Mouse (Mus musculus) CH12.LX (cell line): ENCODE measurements around the gene Fndc9. TPM values are rescaled to one million over a fixed set of nuclear protein-coding genes. Genes with fewer than 3 reads are reported as not detected.

Experiments used
- DNase-seq: peaks from one replicate; pipeline ENCODE4 v3.0.0-alpha.2; 2013; ENCODE audit errors: extremely low read depth
- H3K27ac ChIP-seq: 2 replicates; pipeline ENCODE4 v1.5.1; 2012; ENCODE audit warnings: low read depth, mild to moderate bottlenecking, control low read depth, moderate library complexity; ENCODE audit not compliant: insufficient read depth
- H3K27me3 ChIP-seq: replicated peaks from 2 replicates; pipeline ENCODE3; 2012; ENCODE audit warnings: inconsistent platforms
- H3K36me3 ChIP-seq, 2 experiments: replicated peaks in 1 of 2; 2 replicates each; pipeline versions ENCODE3 to v1.6.1; 2012; ENCODE audit warnings: inconsistent platforms in 1 of 2, low read length in 1 of 2, mild to moderate bottlenecking in 1 of 2, mixed read lengths in 1 of 2, moderate library complexity in 1 of 2; ENCODE audit not compliant: control insufficient read depth in 1 of 2, insufficient read depth in 1 of 2
- H3K4me1 ChIP-seq, 2 experiments: 2 replicates each; pipeline ENCODE4 v1.6.1; 2012; ENCODE audit warnings: inconsistent platforms in 1 of 2, moderate library complexity in 1 of 2; ENCODE audit not compliant: insufficient read depth in 2 of 2, control insufficient read depth in 1 of 2
- H3K4me2 ChIP-seq: 2 replicates; pipeline ENCODE4 v1.6.1; 2012; ENCODE audit warnings: low read depth, mild to moderate bottlenecking, control low read depth; ENCODE audit not compliant: poor library complexity, insufficient read depth, severe bottlenecking
- H3K4me3 ChIP-seq, 3 experiments: fragments of 150-350 bp in 1 of 3; sonication (generic) in 1 of 3; replicated peaks in 1 of 3; 2 replicates each; pipeline versions ENCODE3 to v1.5.1; 2011 to 2012; ENCODE audit warnings: low read depth in 2 of 3, low read length in 2 of 3, mild to moderate bottlenecking in 2 of 3, moderate library complexity in 2 of 3, control low read depth in 1 of 3, improper control_type of control experiment in 1 of 3, inconsistent platforms in 1 of 3, mixed read lengths in 1 of 3; ENCODE audit not compliant: poor library complexity in 1 of 3
- H3K79me2 ChIP-seq: replicated peaks from 2 replicates; pipeline ENCODE4 v1.6.1; 2012; ENCODE audit warnings: mild to moderate bottlenecking, moderate library complexity; ENCODE audit not compliant: control insufficient read depth, poor library complexity, insufficient read depth, severe bottlenecking; ENCODE audit errors: extremely low read depth
- H3K9ac ChIP-seq: 2 replicates; pipeline ENCODE4 v1.6.1; 2012; ENCODE audit warnings: low read depth, mild to moderate bottlenecking, control low read depth, moderate library complexity; ENCODE audit not compliant: insufficient read depth
- H3K9me3 ChIP-seq: replicated peaks from 2 replicates; pipeline ENCODE3; 2012; ENCODE audit warnings: low read length, inconsistent platforms, mixed read lengths
- CHD1 ChIP-seq: IDR thresholded peaks from 2 replicates; pipeline ENCODE4 v1.6.1; 2012; ENCODE audit warnings: low read depth, low read length, improper control_type of control experiment, inconsistent platforms
- CHD2 ChIP-seq: IDR thresholded peaks from 2 replicates; pipeline ENCODE4 v1.6.1; 2011; ENCODE audit warnings: low read length, improper control_type of control experiment
- CTCF ChIP-seq, 2 experiments: IDR thresholded peaks in 1 of 2; conservative IDR thresholded peaks in 1 of 2; 2 replicates each; pipeline ENCODE4 v1.5.1; 2011 to 2012; ENCODE audit warnings: low read depth in 2 of 2, low read length in 2 of 2, improper control_type of control experiment in 1 of 2, inconsistent platforms in 1 of 2, mild to moderate bottlenecking in 1 of 2, moderate library complexity in 1 of 2
- EP300 ChIP-seq: IDR thresholded peaks from 2 replicates; pipeline ENCODE4 v1.6.1; 2011; ENCODE audit warnings: low read length, improper control_type of control experiment
- JUN ChIP-seq: IDR thresholded peaks from 2 replicates; pipeline ENCODE4 v1.6.1; 2011; ENCODE audit warnings: low read depth, mild to moderate bottlenecking, low read length, improper control_type of control experiment, moderate library complexity; ENCODE audit not compliant: insufficient read depth
- KAT2A ChIP-seq: IDR thresholded peaks from 2 replicates; pipeline ENCODE4 v1.6.1; 2012; ENCODE audit warnings: low read length, improper control_type of control experiment, inconsistent platforms; ENCODE audit not compliant: insufficient replicate concordance
- MAX ChIP-seq: IDR thresholded peaks from 2 replicates; pipeline ENCODE4 v1.6.1; 2011; ENCODE audit warnings: low read length, improper control_type of control experiment
- MEF2A ChIP-seq: IDR thresholded peaks from 2 replicates; pipeline ENCODE4 v1.6.1; 2014; ENCODE audit warnings: low read depth, mild to moderate bottlenecking, inconsistent platforms, low read length, improper control_type of control experiment, borderline replicate concordance
- NELFE ChIP-seq: IDR thresholded peaks from 2 replicates; pipeline ENCODE4 v1.6.1; 2011; ENCODE audit warnings: low read depth, low read length, improper control_type of control experiment
- NRF1 ChIP-seq: IDR thresholded peaks from 2 replicates; pipeline ENCODE4 v1.6.1; 2014; ENCODE audit warnings: low read depth, mild to moderate bottlenecking, inconsistent platforms, low read length, improper control_type of control experiment, moderate library complexity
- PAX5 ChIP-seq: IDR thresholded peaks from 2 replicates; pipeline ENCODE4 v1.6.1; 2012; ENCODE audit warnings: low read length, inconsistent platforms, mixed read lengths
- RAD21 ChIP-seq: IDR thresholded peaks from 2 replicates; pipeline ENCODE4 v1.6.1; 2011; ENCODE audit warnings: low read depth, mild to moderate bottlenecking, low read length, improper control_type of control experiment, moderate library complexity
- SMC3 ChIP-seq: IDR thresholded peaks from 2 replicates; pipeline ENCODE4 v1.6.1; 2011; ENCODE audit warnings: low read depth, low read length, improper control_type of control experiment
- TBP ChIP-seq: conservative IDR thresholded peaks from 2 replicates; pipeline ENCODE4 v1.6.1; 2011; ENCODE audit warnings: low read depth, low read length, improper control_type of control experiment
- UBTF ChIP-seq: IDR thresholded peaks from 2 replicates; pipeline ENCODE4 v1.6.1; 2012; ENCODE audit warnings: low read depth, mild to moderate bottlenecking, inconsistent platforms, low read length, improper control_type of control experiment, moderate library complexity
- USF1 ChIP-seq: IDR thresholded peaks from 2 replicates; pipeline ENCODE4 v1.6.1; 2014; ENCODE audit warnings: low read depth, mild to moderate bottlenecking, inconsistent platforms, low read length, improper control_type of control experiment
- USF2 ChIP-seq: conservative IDR thresholded peaks from 2 replicates; pipeline ENCODE4 v1.6.1; 2011; ENCODE audit warnings: low read depth, low read length, improper control_type of control experiment
- ZC3H11A ChIP-seq: IDR thresholded peaks from 2 replicates; pipeline ENCODE4 v1.6.1; 2012; ENCODE audit warnings: low read depth, mild to moderate bottlenecking, inconsistent platforms, low read length, improper control_type of control experiment
- ZKSCAN1 ChIP-seq: IDR thresholded peaks from 2 replicates; pipeline ENCODE4 v1.6.1; 2012; ENCODE audit warnings: low read depth, inconsistent platforms, low read length, improper control_type of control experiment, borderline replicate concordance
- ZMIZ1 ChIP-seq: IDR thresholded peaks from 2 replicates; pipeline ENCODE4 v1.6.1; 2012; ENCODE audit warnings: low read depth, mild to moderate bottlenecking, inconsistent platforms, low read length, improper control_type of control experiment
- dilution Hi-C: fragments of 300-500 bp; cut with MboI; formaldehyde crosslinking; loops from 2 replicates; pipeline ENCODE4 v1.14.3; 2020; ENCODE audit warnings: low sequenced_read_pairs; ENCODE audit not compliant: extremely low pct_unique_long_range_greater_than_20kb, extremely low pct_ligation_motif_present
- in situ Hi-C: fragments of 300-500 bp; cut with MboI; formaldehyde crosslinking; loops from 3 replicates; pipeline ENCODE4 v1.14.3; 2019; ENCODE audit warnings: low sequenced_read_pairs, low pct_ligation_motif_present, low pct_unique_long_range_greater_than_20kb, mixed read lengths
- polyA plus RNA-seq: library from polyadenylated mRNA; unstranded; fragments of >175 nt; gene quantifications from 2 replicates; pipeline ENCODE4 v1.2.1, GENCODE M21; 2012; ENCODE audit warnings: low read depth; ENCODE audit not compliant: insufficient read length
- total RNA-seq, 2 experiments: library from RNA; depleted of rRNA; stranded (reverse); fragments of 300-350 nt in 1 of 2; fragments of >200 nt in 1 of 2; gene quantifications; 2 replicates each; pipeline ENCODE4 v1.2.3; 2012 to 2014

Fndc9 gene
- total and polyA plus RNA-seq, 3 experiments = 3.9 to 12.1 TPM; not detected in 1

DNA sequence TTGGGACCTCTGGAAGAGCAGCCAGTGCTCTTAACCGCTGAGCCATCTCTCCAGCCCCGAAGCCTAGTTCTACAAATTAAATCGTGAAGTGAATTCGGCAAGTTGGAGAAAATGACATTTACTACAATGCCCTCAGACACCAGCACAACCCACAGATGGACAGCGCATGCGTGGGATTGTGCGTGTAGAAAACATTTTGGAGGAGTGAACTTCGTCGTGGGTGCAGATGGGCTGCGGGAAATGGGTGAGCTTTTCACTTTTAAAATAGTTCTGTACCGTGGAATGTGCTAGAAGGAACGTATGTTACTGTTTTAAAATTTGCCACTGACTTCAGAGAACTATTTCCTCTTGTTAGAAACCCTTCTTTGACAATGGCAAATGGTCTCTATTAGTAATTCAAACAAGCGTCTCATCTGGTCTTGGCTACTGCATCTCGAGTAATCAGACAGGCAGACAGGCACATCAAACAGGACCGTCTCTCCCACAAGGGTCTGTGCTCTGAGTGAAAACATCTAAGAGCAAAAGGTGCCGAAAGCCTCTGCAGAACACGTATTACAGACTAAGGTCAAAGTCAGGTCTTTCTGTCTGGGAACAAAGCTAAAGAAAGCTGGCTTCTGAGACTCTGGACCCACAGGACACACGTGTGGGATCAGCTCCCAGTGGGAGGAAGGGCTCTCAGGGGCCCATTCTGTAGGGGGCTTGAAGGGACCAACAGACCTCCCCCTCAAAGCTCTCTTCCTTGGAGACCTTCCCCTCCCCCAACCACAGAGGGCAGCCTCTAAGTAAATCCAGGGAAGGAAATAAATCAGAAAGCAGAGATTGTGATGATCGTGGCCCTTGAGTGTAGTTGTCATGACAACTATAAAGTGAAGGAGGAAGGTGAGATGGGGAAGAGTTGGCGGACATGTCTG lies 33.4 kb upstream of the Fndc9 start:
- no peak for DNase-seq
- H3K9ac ChIP-seq = no peak overlapping the region
- no peaks in the 10 kb centered on the region for H3K79me2 ChIP-seq
- dilution Hi-C loops (no loop called here), in situ Hi-C loops (no loop called here)
- H3K27ac ChIP-seq = no peak overlapping the region
- peaks cover 88 to 97% of the 10 kb centered on the region in 2 experiments for H3K36me3 ChIP-seq
- no peaks in the 10 kb centered on the region for H3K27me3 ChIP-seq
- no peak overlapping the region for H3K4me2 ChIP-seq
- no peaks in the 10 kb centered on the region for H3K9me3 ChIP-seq
- TF ChIP-seq ZKSCAN1 (no peak), CHD1 (no peak), ZMIZ1 (no peak), CTCF (conservative IDR thresholded peaks at IDR 0.05 in 1 of 2, IDR thresholded peaks at IDR 0.05 in 1 of 2; ENCODE audit: low read depth in 2 of 2, low read length in 2 of 2) (no peak)
- no peaks in the 10 kb centered on the region for H3K4me1 ChIP-seq
- H3K4me3 ChIP-seq = no peak overlapping the region

DNA sequence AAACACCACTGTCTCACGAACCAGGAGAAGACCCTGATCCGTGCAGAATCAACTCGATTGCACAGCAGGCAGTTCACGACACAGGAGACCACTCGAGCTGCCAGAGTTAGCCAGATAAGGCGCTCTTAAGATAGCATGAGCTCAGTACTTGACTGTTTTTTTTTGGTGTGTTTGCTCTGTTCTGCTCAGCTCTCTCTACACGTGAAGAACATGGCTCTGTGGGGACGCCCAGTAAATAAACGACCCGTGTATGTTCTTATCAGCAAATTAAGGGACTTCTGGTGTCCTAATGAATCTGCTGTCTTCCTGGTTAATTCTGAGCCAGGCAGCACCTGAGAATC lies 32.8 kb upstream of the Fndc9 start:
- Histone ChIP-seq H3K27ac (no peak overlapping the region), H3K79me2 (no peaks in the 10 kb centered on the region), H3K9me3 (no peaks in the 10 kb centered on the region), H3K27me3 (no peaks in the 10 kb centered on the region), H3K9ac (no peak overlapping the region), H3K4me1 (no peaks in the 10 kb centered on the region)
- no peak for DNase-seq
- in situ Hi-C loops = no loop called here
- dilution Hi-C loops = no loop called here
- TF ChIP-seq PAX5 = no peak
- TF ChIP-seq MAX = no peak
- no peak for TF ChIP-seq JUN
- TF ChIP-seq RAD21 = no peak
- TF ChIP-seq TBP = no peak
- no peak for TF ChIP-seq KAT2A
- no peak for TF ChIP-seq SMC3
- TF ChIP-seq MEF2A = no peak
- TF ChIP-seq USF2 = no peak
- TF ChIP-seq NELFE = no peak
- TF ChIP-seq EP300 = no peak
- TF ChIP-seq CHD2 = no peak
- no peak for TF ChIP-seq UBTF
- no peak for TF ChIP-seq NRF1
- TF ChIP-seq ZC3H11A = no peak
- no peak for TF ChIP-seq CTCF (conservative IDR thresholded peaks at IDR 0.05 in 1 of 2, IDR thresholded peaks at IDR 0.05 in 1 of 2; ENCODE audit: low read depth in 2 of 2, low read length in 2 of 2)
- TF ChIP-seq USF1 = no peak
- TF ChIP-seq, all 38 proteins: peak for 0
- Histone ChIP-seq H3K36me3 (peaks cover 89 to 97% of the 10 kb centered on the region in 2 experiments), H3K4me2 (no peak overlapping the region), H3K4me3 (no peak overlapping the region)
